Comparison of ENCODE assay signal across 9 mouse cellular contexts in the genomic region with DNA sequence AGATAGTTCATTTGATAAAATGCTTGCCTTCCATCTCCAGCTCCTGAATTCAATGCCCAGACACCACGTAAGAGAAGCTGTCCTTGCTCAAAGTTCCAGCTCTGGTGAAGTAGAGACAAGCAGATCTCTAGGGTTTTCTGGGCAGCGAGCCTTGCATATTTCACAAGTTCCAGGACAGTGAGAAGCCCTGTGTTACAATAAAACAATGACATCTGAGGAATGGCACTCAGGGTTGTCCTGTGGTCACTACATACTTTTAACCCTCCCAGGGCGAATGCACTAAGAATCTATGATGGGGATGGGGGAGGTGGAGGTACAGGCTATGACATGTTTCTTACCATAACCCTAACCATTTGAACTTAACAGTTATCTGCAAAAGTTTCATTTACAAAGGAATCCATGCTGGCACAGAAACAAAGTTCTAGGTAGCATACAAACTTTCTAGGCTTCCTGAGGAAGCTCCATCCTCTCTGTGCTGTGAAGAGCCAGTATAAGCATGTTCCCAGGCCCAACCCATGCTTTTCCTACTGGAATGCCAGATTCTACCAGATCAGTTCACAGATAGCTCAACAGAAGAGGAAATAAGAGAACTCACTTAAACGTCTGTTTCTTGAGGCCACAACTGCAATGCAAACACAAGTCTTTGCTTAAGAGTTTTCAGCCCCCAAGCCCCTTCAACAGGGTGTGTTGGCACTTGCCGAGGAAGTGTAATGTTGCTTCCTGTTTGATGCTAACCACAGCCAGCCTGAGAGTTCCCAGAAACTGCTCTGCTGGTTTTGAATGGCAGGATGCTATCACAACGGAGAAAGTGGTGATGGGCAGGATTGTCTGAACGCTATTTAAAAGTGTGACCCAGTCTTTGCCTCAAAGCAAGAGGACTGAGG. TPM values are rescaled to one million over a fixed set of nuclear protein-coding genes. Genes with fewer than 3 reads are reported as not detected.
DNase-seq lines count a peak whose midpoint lies in the region; ATAC-seq lines count a peak whose summit lies in the region.
"Had no signal": no experiment of that assay in that cellular context is flagged by ENCODE, and none has a peak within 500 bp of the region (broad histone marks: within the 10 kb centered on the region; RNA-seq: fewer than 3 reads in every experiment).

No protein-coding gene starts in this region.

- no peak overlapping the region for H3K9ac ChIP-seq in heart, embryonic 13.5 days
- H3K9ac ChIP-seq in forebrain, embryonic 11.5 days (ENCODE audit: low read length) = no peak overlapping the region
- H3K9ac ChIP-seq: hindbrain, embryonic 15.5 days had no signal

- DNase-seq in gastrocnemius, postnatal 14 days = peak; percentile 26
- no peak for DNase-seq in gastrocnemius, postnatal 4 days (ENCODE audit: low spot score in 2 of 2)
- peak; percentile 46 for DNase-seq in CD4-positive, CD25-positive, alpha-beta regulatory T cell, adult 2 months (ENCODE audit: low read depth, low spot score)
- no peak for DNase-seq in forebrain, embryonic 11.5 days (ENCODE audit: low spot score)
- DNase-seq in cerebellum, postnatal 14 days = no peak
- DNase-seq in cerebellum, adult 9-10 months = no peak

- intact Hi-C loops in gastrocnemius, postnatal 14 days (cut with DNase I; ENCODE audit: low total_unique reads) = no loop called here

- peak overlapping the region; percentile 22 for H3K27ac ChIP-seq in heart, embryonic 13.5 days (replicated peaks)
- no peak overlapping the region for H3K27ac ChIP-seq in forebrain, embryonic 11.5 days (ENCODE audit: low read depth, low read length)
- H3K27ac ChIP-seq: hindbrain, embryonic 15.5 days had no signal

- no peaks in the 10 kb centered on the region for H3K9me3 ChIP-seq in heart, embryonic 13.5 days
- no peaks in the 10 kb centered on the region for H3K9me3 ChIP-seq in forebrain, embryonic 11.5 days (ENCODE audit: control insufficient read depth, low read length)
- H3K9me3 ChIP-seq: hindbrain, embryonic 15.5 days had no signal

- H3K4me3 ChIP-seq in heart, embryonic 13.5 days = no peak overlapping the region
- H3K4me3 ChIP-seq in forebrain, embryonic 11.5 days (ENCODE audit: low read depth, low read length) = no peak overlapping the region
- H3K4me3 ChIP-seq: hindbrain, embryonic 15.5 days had no signal

- H3K36me3 ChIP-seq in heart, embryonic 13.5 days = no peaks in the 10 kb centered on the region
- H3K36me3 ChIP-seq in forebrain, embryonic 11.5 days (ENCODE audit: control insufficient read depth, insufficient read depth, low read length) = no peaks in the 10 kb centered on the region
- H3K36me3 ChIP-seq: hindbrain, embryonic 15.5 days had no signal

- 0 out of 2 replicates have a peak, but pooled peaks cover 3% of the 10 kb centered on the region for H3K27me3 ChIP-seq in heart, embryonic 13.5 days (replicated peaks)
- H3K27me3 ChIP-seq in forebrain, embryonic 11.5 days (ENCODE audit: control insufficient read depth, insufficient read depth, low read length) = no peaks in the 10 kb centered on the region
- H3K27me3 ChIP-seq: hindbrain, embryonic 15.5 days had no signal

- no peak for ATAC-seq in heart, embryonic 13.5 days (ENCODE audit: extremely low read depth, insufficient number of reproducible peaks, low FRiP score, low TSS enrichment)
- ATAC-seq in megakaryocyte, adult 5-6 weeks (ENCODE audit: poor library complexity, severe bottlenecking) = peak; percentile 47
- ATAC-seq in forebrain, embryonic 11.5 days (replicated peaks; ENCODE audit: low FRiP score) = no peak

- peaks cover 13% of the 10 kb centered on the region for H3K4me1 ChIP-seq in heart, embryonic 13.5 days
- H3K4me1 ChIP-seq in forebrain, embryonic 11.5 days (replicated peaks; ENCODE audit: control insufficient read depth, insufficient read depth, low read length) = no peaks in the 10 kb centered on the region
- H3K4me1 ChIP-seq: hindbrain, embryonic 15.5 days had no signal

- no peak overlapping the region for H3K4me2 ChIP-seq in heart, embryonic 13.5 days
- H3K4me2 ChIP-seq in forebrain, embryonic 11.5 days (ENCODE audit: low read depth, low read length, severe bottlenecking) = no peak overlapping the region
- H3K4me2 ChIP-seq: hindbrain, embryonic 15.5 days had no signal

- 41% methylated on average over 7 of the region's 7 CpGs for WGBS in heart, embryonic 13.5 days
- 82% methylated on average over 7 of the region's 7 CpGs for WGBS in forebrain, embryonic 11.5 days

RNA-seq across cellular contexts. Expression of gene Cmah, which starts 48.4 kb away (rescaled TPM):
- 1 to 10 TPM; 1.4 to 3.0 TPM for total RNA-seq in gastrocnemius, postnatal 14 days (2021)
- 1 to 10 TPM; 3.6 TPM for total RNA-seq in gastrocnemius, postnatal 4 days (2021)
- polyA plus RNA-seq in heart, embryonic 13.5 days (2015; fragmentation: Nextera tagmentation; extraction: Ambion mirVana) = 0.27 and 0.37 TPM in 2 replicates
- 5.8 TPM in 2 replicates for total RNA-seq in megakaryocyte, adult 5-6 weeks (2015)
- 2.7 and 6.5 TPM in 2 replicates for total RNA-seq in megakaryocyte, adult 5-6 weeks (2017)
- polyA plus RNA-seq in forebrain, embryonic 11.5 days (2014; fragmentation: Nextera tagmentation; extraction: Ambion mirVana) = 0.37 and 0.45 TPM in 2 replicates

Comparison
In these comparisons a context has a peak if more than half of its experiments do, and no peak if none do; other contexts are left out.
1. DNase-seq: peak in gastrocnemius, postnatal 14 days (single experiment) and CD4-positive, CD25-positive, alpha-beta regulatory T cell, adult 2 months (single experiment); none in gastrocnemius, postnatal 4 days (0 of 2), forebrain, embryonic 11.5 days (single experiment), cerebellum, postnatal 14 days (0 of 2) and cerebellum, adult 9-10 months (single experiment).